Mouse (Mus musculus) CH12.LX (cell line): ENCODE results near the gene Bcl2a1d.
A peak's percentile ranks its signal among the peaks of the same experiment; 100 is the strongest.
"Not testable (repeated sequence)": the region's sequence is repeated elsewhere in the genome, so short reads cannot be mapped to it uniquely, and the experiment has no call there.

Experiments
- CTCF ChIP-seq, 2 experiments: IDR thresholded peaks in 1 of 2; conservative IDR thresholded peaks in 1 of 2; 2 replicates each; pipeline ENCODE4 v1.5.1; 2011 to 2012; ENCODE audit warnings: low read depth in 2 of 2, low read length in 2 of 2, improper control_type of control experiment in 1 of 2, inconsistent platforms in 1 of 2, mild to moderate bottlenecking in 1 of 2, moderate library complexity in 1 of 2
- ETS1 ChIP-seq: conservative IDR thresholded peaks from 2 replicates; pipeline ENCODE4 v1.6.1; 2012; ENCODE audit warnings: low read depth, mild to moderate bottlenecking, inconsistent platforms, low read length, improper control_type of control experiment, moderate library complexity
- MEF2A ChIP-seq: IDR thresholded peaks from 2 replicates; pipeline ENCODE4 v1.6.1; 2014; ENCODE audit warnings: low read depth, mild to moderate bottlenecking, inconsistent platforms, low read length, improper control_type of control experiment, borderline replicate concordance
- MYC ChIP-seq: IDR thresholded peaks from 2 replicates; pipeline ENCODE4 v1.6.1; 2011; ENCODE audit warnings: low read depth, mild to moderate bottlenecking, improper control_type of control experiment, low read length
- PAX5 ChIP-seq: IDR thresholded peaks from 2 replicates; pipeline ENCODE4 v1.6.1; 2012; ENCODE audit warnings: low read length, inconsistent platforms, mixed read lengths
- POLR2A ChIP-seq: IDR thresholded peaks from 2 replicates; pipeline ENCODE4 v1.6.1; 2011; ENCODE audit warnings: low read depth, mild to moderate bottlenecking, improper control_type of control experiment, low read length
- POLR2AphosphoS2 ChIP-seq: IDR thresholded peaks from 2 replicates; pipeline ENCODE4 v1.6.1; 2011; ENCODE audit warnings: low read depth, low read length, improper control_type of control experiment

DNA sequence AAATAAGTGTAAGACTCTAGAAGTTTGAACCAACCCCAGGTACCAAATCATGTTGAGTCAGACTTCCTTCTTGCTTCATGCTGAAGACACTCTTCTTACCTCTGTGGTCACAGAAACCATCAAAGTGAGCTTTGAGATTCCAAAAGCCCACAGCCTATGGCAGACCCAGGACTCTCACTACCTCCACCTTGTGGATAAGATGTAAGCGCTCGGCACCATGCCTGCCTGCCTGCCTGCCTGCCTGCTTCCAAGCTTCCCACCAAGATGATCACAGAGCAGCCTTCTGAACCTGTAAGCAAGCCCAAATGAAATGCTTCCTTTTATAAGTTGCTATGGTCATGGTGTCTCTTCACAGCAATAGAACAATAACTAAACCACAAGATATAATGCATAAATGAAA, 13.6 kb downstream of the Bcl2a1d start:
- TF ChIP-seq MEF2A, ETS1, MYC, PAX5, POLR2A, POLR2AphosphoS2: not testable (repeated sequence)
- peak in 1 of 2 experiments; percentile 24; a peak in 1 of 4 replicates for TF ChIP-seq CTCF (conservative IDR thresholded peaks at IDR 0.05 in 1 of 2, IDR thresholded peaks at IDR 0.05 in 1 of 2; ENCODE audit: low read depth in 2 of 2, low read length in 2 of 2)
